Mouse (Mus musculus) E14TG2a.4 (cell line): ENCODE measurements around the gene Slc35d1.

ENCODE experiments used
- CTCF ChIP-seq: conservative IDR thresholded peaks from 2 replicates; pipeline ENCODE4 v1.5.1; 2014; ENCODE audit warnings: low read length
- NANOG ChIP-seq: IDR thresholded peaks from 2 replicates; pipeline ENCODE4 v1.6.1; 2014; ENCODE audit warnings: borderline replicate concordance, low read length, mixed read lengths
- POU5F1 ChIP-seq: IDR thresholded peaks from 2 replicates; pipeline ENCODE4 v1.6.1; 2014; ENCODE audit warnings: low read length, borderline replicate concordance

- TF ChIP-seq CTCF, result no peak
- TF ChIP-seq POU5F1, result no peak
- TF ChIP-seq NANOG, result no peak
Observed at GRCm38 (mm10) chr4:103199086-103199485, 15.9 kb downstream of the Slc35d1 start.
